Mouse (Mus musculus) kidney, adult 2 months (tissue): Measurements from ENCODE around the gene Ubtd1.

Source experiments
- CTCF ChIP-seq: fragments of 200-500 bp; conservative IDR thresholded peaks from 2 replicates; pipeline ENCODE4 v1.5.1; 2011; ENCODE audit warnings: low read depth, mild to moderate bottlenecking, control low read depth, low read length, moderate library complexity, mixed read lengths; ENCODE audit not compliant: insufficient read depth, insufficient read length
- POLR2A ChIP-seq: fragments of 200-500 bp; IDR thresholded peaks from one replicate; pipeline ENCODE4 v1.6.1; 2011; ENCODE audit warnings: low read depth, low read length, control low read depth

GRCm38 (mm10) chr19:42009067-42009466 lies 27.5 kb downstream of the Ubtd1 start:
- TF ChIP-seq CTCF (no peak), POLR2A (no peak)
